Mouse (Mus musculus): Measurements from ENCODE around the gene Chfr.

Chfr gene

GRCm38 (mm10) chr5:110135293-110136086, at the start of gene Chfr:
Chfr (plus strand) TSS chr5:110135842.
- peak; percentile 100 for DNase-seq

GRCm38 (mm10) chr5:110086161-110086866, 49.3 kb upstream of the Chfr start:
- peak; percentile 52 for DNase-seq

DNA sequence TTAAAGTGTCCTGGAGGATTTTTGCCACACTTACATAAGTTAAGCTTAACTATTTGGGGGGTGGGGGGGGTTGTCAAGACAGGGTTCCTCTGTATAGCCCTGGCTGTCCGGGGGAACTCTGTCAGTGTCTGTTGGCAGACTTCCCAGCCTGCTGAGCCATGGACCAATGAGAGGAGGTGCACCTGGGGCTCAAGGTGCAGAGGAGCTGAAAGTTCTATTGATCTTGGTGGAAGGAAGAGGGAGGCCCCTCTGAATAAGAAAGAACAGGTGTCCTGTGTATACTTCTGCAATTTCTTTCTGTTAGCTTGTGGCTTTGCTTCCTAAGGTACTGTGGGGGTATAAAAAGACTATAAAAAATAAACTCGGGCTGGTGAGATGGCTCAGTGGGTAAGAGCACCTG, 44.1 kb upstream of the Chfr start:
- DNase-seq = no peak

- DNase-seq = peak; percentile 99
These were observed 41.4 kb upstream of the Chfr start, which contains the start of gene Gm35315 for GRCm38 (mm10) chr5:110094030-110094846. Gm35315 (minus strand) TSS chr5:110094420.

- DNase-seq = no peak
These were observed 40.8 kb upstream of the Chfr start for GRCm38 (mm10) chr5:110094847-110095213.

DNA sequence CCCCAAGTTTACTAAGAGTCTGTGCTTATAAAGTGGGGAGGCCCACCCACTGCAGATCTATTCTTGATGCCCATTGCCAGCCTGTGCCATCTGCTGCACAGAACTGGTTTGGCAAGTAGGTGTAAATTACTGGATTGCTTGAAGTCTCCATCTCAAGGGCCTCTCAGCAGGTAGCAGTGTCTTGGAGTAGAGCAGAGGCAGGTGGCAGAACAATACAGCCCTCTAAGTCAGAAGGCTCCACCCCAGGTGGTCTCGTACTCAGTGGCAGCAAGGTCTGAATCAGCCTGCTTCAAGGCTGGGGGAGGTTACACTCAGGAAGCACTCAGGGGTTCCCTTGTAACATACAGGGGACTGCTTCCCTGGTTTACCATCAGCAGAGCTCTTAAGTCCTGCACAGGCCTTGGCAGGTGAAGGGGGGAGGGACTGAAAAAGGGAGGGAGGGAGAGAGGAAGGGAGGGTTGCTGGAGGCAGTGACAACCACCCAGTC, 36.6 kb upstream of the Chfr start:
- peak; percentile 79 for DNase-seq

DNA sequence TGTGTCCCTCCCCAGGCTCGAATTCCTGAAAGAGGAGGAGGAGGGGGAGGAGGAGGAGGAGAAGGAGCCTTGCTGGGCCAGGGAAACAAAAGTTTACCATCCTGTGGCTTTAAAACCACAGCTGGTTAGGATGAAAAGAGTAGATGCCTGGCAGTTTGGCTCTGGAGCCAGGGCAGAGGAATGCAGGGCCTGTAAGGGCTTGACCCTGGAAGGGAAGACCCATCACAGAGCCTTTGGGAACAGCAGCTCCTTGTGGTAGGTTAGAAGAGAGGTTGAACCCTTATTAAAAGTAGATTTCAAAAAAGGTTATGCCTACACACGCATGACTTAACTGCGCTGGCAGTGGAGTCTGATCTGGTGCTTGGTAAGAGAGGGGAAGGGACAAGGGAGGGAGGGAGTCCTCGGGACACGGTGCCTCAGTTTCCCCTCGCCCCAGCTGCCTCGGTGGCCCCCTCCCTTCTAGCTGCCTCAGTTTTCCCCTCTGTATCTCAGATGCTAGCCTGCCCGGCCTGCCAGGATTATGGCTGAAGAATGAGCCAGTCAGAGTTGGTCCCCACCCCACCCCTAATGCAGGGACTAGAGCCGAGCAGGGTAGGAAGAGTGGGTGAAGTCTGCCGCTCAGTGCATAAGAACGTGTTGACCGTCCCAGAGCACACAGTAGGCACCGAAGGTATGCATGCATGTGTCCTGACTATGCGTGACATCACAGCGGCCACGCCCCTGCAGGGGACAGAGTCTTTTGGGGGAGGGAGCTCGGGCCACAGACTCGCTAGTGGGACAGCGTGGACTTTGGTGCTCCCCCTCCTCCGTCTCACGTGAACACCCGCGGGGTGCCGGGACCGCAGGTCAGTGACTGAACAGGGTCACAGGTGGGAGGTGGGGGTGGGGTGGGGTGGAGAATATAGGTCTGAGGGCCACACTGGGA, 35.7 kb upstream of the Chfr start, which contains the start of gene Plcxd1:
Gene Plcxd1, plus strand, starts transcription at position 314 of the 925 bp plus-strand sequence.
- no peak for DNase-seq

GRCm38 (mm10) chr5:110100921-110101631, 34.6 kb upstream of the Chfr start:
- peak; percentile 95 for DNase-seq

DNA sequence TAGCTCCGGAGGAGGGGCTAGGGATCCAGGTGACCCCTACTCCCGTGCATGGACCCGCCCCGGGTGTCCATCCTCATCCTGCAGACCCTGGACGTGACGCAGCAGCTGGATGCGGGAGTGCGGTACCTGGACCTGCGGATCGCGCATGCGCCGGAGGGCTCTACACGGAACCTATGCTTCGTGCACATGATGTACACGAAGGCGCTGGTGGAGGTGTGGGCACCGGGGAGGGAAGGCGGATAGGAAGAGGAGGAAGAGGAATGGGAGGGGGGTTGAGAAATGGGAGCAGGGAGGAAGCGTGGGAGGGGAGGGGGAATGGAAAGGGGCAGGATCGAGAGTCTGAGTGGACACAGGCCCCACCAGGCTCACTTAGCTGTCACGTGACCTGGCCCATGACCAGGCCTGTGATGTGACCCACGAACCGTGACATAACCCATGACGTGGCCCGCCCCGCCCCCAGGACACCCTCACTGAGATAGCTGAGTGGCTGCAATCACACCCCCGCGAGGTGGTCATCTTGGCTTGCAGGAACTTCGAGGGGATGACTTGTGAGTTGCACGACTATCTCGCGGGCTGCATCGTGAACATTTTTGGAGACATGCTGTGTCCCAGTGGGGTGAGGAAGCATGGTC, 33.8 kb upstream of the Chfr start:
- DNase-seq = peak; percentile 95

GRCm38 (mm10) chr5:110102429-110102828, 33.2 kb upstream of the Chfr start:
- peak; percentile 89 for DNase-seq

DNA sequence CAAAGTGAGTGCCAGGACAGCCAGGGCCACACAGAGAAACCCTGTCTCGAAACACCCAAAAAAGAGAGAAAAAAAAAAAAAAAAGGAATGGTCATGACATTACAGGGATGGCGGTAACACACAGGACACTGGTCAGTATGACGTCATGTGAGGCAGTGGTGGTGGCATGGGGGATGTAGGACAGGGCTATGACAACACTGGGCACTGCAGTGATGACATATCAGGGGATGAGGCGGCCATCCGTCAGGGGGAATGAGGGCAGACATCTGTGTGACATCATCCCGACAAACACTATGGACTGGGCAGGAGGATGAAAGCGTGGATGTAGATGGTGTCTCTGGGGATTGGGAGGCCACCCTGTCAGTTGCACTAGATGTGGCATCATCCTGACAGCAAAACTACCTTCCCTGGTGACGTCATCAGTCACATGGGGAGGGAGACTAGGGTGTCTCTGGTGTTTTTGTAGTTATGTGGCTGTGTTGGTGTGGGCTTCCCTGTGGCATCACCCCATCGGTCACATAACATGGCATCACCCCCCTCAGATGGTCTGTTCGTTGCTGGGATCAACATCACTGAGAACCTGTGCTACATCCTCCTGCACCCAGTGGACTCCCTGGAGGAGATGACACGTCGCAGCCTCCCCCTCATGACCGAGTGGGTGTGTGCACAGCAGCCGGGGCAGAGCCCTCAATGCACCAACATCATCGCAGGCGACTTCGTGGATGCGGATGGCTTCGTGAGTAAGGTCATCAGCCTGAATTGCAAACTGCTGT, 32.6 kb upstream of the Chfr start:
- peak; percentile 89 for DNase-seq

GRCm38 (mm10) chr5:110103901-110104615, 31.6 kb upstream of the Chfr start:
- peak; percentile 92 for DNase-seq

GRCm38 (mm10) chr5:110104616-110105380, 30.8 kb upstream of the Chfr start:
- peak; percentile 94 for DNase-seq

DNA sequence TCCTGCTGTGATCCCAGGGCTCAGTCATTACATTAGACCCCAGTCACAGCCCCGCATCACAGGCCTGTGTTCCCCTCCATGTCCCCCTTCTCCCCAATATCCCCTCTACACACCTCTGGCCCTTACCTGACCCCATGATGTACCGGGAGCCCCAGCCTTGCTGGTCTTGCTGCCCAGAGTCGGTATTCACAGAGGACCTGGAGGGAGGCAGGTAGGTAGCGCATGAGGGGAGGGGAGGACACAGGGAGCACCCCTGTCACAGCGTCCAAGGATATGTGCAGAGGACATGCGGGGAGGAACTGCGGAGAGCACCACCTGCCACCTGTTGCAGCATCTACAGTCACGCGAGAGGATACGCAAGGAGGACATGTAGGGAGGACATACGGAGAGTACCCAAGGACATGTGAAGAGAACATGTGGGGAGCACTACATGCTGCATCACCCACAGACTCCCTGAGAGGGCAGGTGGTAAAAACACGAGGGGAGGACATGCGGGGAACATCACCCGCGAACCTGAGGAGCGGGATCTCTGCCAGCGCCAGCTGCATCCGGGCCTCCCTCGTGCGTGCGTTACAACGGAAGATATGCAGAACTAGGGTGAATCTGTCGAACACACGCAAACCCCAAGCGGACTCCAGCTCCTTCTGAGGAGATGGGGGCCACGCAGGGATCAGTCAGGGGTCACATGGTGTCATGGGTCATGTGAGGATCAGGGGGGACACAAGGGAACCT, 29.3 kb upstream of the Chfr start:
- DNase-seq = peak; percentile 90

DNA sequence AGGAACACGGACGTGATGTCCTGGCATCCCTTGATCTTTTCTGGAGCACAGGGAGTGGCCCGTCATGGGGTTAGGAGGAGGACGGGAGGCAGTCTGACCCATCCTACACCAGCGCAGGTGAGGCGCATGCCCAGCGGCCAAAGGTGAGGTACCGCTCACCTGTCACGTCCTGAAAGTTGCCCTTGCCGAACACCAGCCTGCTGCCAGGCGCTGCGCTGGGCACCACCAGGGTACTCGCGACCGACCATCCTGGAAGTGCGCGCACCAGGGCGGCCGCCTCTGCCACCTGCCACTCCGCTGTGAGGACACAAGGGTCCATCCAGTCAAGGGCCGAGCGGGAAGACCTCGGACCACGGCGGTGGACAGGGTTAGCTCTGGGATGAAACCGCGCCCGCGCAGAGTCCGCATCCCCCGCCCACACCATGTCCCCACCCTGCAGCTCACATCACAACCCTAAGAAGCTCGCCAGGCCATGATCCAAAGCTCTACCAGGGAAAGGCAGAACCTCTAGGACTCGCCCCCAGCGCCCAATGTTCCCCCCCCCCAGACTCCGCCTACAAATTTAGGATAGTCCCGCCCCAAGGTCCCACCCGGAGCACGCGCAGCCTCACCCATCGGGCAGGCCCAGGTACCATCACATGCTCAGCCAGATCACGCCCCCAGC, 28.6 kb upstream of the Chfr start:
- DNase-seq = peak; percentile 97

- DNase-seq = peak; percentile 100
These were observed 27.9 kb upstream of the Chfr start, which contains the start of gene Gtpbp6 for GRCm38 (mm10) chr5:110107581-110108304. Gtpbp6 (minus strand) TSS chr5:110108197.
